Mouse (Mus musculus): ENCODE measurements around the gene Fgf8. TPM values are rescaled to one million over a fixed set of nuclear protein-coding genes. Genes with fewer than 3 reads are reported as not detected.

The Fgf8 gene
- polyA plus RNA-seq, 1 experiment from 2014 or later, result not detected

GRCm38 (mm10) chr19:45751881-45752280, 9.2 kb upstream of the Fgf8 start:
- H3K27ac ChIP-seq (ENCODE audit: low read depth, low read length), result no peak overlapping the region
- H3K4me1 ChIP-seq (replicated peaks; ENCODE audit: control insufficient read depth, insufficient read depth, low read length), result no peaks in the 10 kb centered on the region
- WGBS, result 92% methylated on average over 7 of the region's 7 CpGs
- no peak for ATAC-seq
- H3K9ac ChIP-seq (ENCODE audit: low read depth, low read length), result no peak overlapping the region
- H3K36me3 ChIP-seq (ENCODE audit: control insufficient read depth, insufficient read depth), result peaks cover 41% of the 10 kb centered on the region
- no peaks in the 10 kb centered on the region for H3K9me3 ChIP-seq (ENCODE audit: control insufficient read depth)
- TF ChIP-seq CTCF (IDR thresholded peaks at IDR 0.05; ENCODE audit: low read depth), result no peak
- H3K4me2 ChIP-seq (replicated peaks; ENCODE audit: low read depth), result no peak overlapping the region
- no peak overlapping the region for H3K4me3 ChIP-seq (ENCODE audit: low read depth, low read length)
- H3K27me3 ChIP-seq (replicated peaks; ENCODE audit: control insufficient read depth, insufficient read depth, low read length), result no peaks in the 10 kb centered on the region

- under 1% methylated on average over 59 of the region's 60 CpGs for WGBS
- ATAC-seq, result peak; percentile 74
Observed at GRCm38 (mm10) chr19:45749243-45750043, 6.7 kb upstream of the Fgf8 start, which contains the start of gene Npm3. Npm3 (minus strand) TSS chr19:45749591.

GRCm38 (mm10) chr19:45748691-45749242, 6.1 kb upstream of the Fgf8 start:
- peak; percentile 12; the same call in 1 of the 2 replicates for ATAC-seq
- WGBS, result under 1% methylated on average over 33 of the region's 33 CpGs
- H3K27me3 ChIP-seq (replicated peaks; ENCODE audit: control insufficient read depth, insufficient read depth, low read length), result peaks cover 23% of the 10 kb centered on the region

More at GRCm38 (mm10) chr19:45749243-45750043, 6.7 kb upstream of the Fgf8 start, which contains the start of gene Npm3:
- Histone ChIP-seq H3K9me3 (ENCODE audit: control insufficient read depth) (no peaks in the 10 kb centered on the region), H3K36me3 (ENCODE audit: control insufficient read depth, insufficient read depth) (peaks cover 25% of the 10 kb centered on the region), H3K27me3 (replicated peaks; ENCODE audit: control insufficient read depth, insufficient read depth, low read length) (peaks cover 17% of the 10 kb centered on the region), H3K27ac (ENCODE audit: low read depth, low read length) (no peak within 1 kb of the TSS), H3K9ac (ENCODE audit: low read depth, low read length) (peak within 1 kb of the TSS; percentile 74), H3K4me3 (ENCODE audit: low read depth, low read length) (peak within 1 kb of the TSS; percentile 79), H3K4me1 (replicated peaks; ENCODE audit: control insufficient read depth, insufficient read depth, low read length) (peaks cover 3% of the 10 kb centered on the region; the same call in 1 of the 2 replicates), H3K4me2 (replicated peaks; ENCODE audit: low read depth) (peak within 1 kb of the TSS; percentile 96)
- no peak for TF ChIP-seq CTCF (IDR thresholded peaks at IDR 0.05; ENCODE audit: low read depth)

GRCm38 (mm10) chr19:45748206-45748605, 5.5 kb upstream of the Fgf8 start:
- H3K4me2 ChIP-seq (replicated peaks; ENCODE audit: low read depth), result peak overlapping the region; percentile 96
- 49% methylated on average over 9 of the region's 9 CpGs for WGBS

More at GRCm38 (mm10) chr19:45748691-45749242, 6.1 kb upstream of the Fgf8 start:
- Histone ChIP-seq H3K36me3 (ENCODE audit: control insufficient read depth, insufficient read depth) (peaks cover 19% of the 10 kb centered on the region), H3K4me1 (replicated peaks; ENCODE audit: control insufficient read depth, insufficient read depth, low read length) (peaks cover 3% of the 10 kb centered on the region; the same call in 1 of the 2 replicates), H3K27ac (ENCODE audit: low read depth, low read length) (no peak overlapping the region), H3K4me2 (replicated peaks; ENCODE audit: low read depth) (peak overlapping the region; percentile 96), H3K9ac (ENCODE audit: low read depth, low read length) (peak overlapping the region; percentile 74), H3K4me3 (ENCODE audit: low read depth, low read length) (peak overlapping the region; percentile 79), H3K9me3 (ENCODE audit: control insufficient read depth) (no peaks in the 10 kb centered on the region)
- no peak for TF ChIP-seq CTCF (IDR thresholded peaks at IDR 0.05; ENCODE audit: low read depth)

GRCm38 (mm10) chr19:45747028-45747867, 4.5 kb upstream of the Fgf8 start:
- Histone ChIP-seq H3K4me1 (replicated peaks; ENCODE audit: control insufficient read depth, insufficient read depth, low read length) (peaks cover 3% of the 10 kb centered on the region; the same call in 1 of the 2 replicates), H3K27me3 (replicated peaks; ENCODE audit: control insufficient read depth, insufficient read depth, low read length) (peaks cover 35% of the 10 kb centered on the region), H3K4me2 (replicated peaks; ENCODE audit: low read depth) (no peak overlapping the region), H3K36me3 (ENCODE audit: control insufficient read depth, insufficient read depth) (peaks cover 10% of the 10 kb centered on the region), H3K9me3 (ENCODE audit: control insufficient read depth) (no peaks in the 10 kb centered on the region), H3K27ac (ENCODE audit: low read depth, low read length) (peak overlapping the region; percentile 7; the same call in 1 of the 2 replicates), H3K4me3 (ENCODE audit: low read depth, low read length) (no peak overlapping the region), H3K9ac (ENCODE audit: low read depth, low read length) (0 out of 2 replicates have a peak overlapping the region, but pooled peaks have one; percentile 11)
- peak; percentile 90 for TF ChIP-seq CTCF (IDR thresholded peaks at IDR 0.05; ENCODE audit: low read depth)
- ATAC-seq, result no peak
- WGBS, result 33% methylated on average over 11 of the region's 11 CpGs

More at GRCm38 (mm10) chr19:45748206-45748605, 5.5 kb upstream of the Fgf8 start:
- Histone ChIP-seq H3K36me3 (ENCODE audit: control insufficient read depth, insufficient read depth) (peaks cover 17% of the 10 kb centered on the region), H3K9ac (ENCODE audit: low read depth, low read length) (no peak overlapping the region), H3K27me3 (replicated peaks; ENCODE audit: control insufficient read depth, insufficient read depth, low read length) (peaks cover 29% of the 10 kb centered on the region), H3K9me3 (ENCODE audit: control insufficient read depth) (no peaks in the 10 kb centered on the region), H3K27ac (ENCODE audit: low read depth, low read length) (no peak overlapping the region), H3K4me1 (replicated peaks; ENCODE audit: control insufficient read depth, insufficient read depth, low read length) (peaks cover 3% of the 10 kb centered on the region; the same call in 1 of the 2 replicates), H3K4me3 (ENCODE audit: low read depth, low read length) (peak overlapping the region; percentile 79)
- ATAC-seq, result no peak
- TF ChIP-seq CTCF (IDR thresholded peaks at IDR 0.05; ENCODE audit: low read depth), result no peak

Measured in intestine, postnatal 0 days (tissue).